Comparison of ENCODE assay signal across 8 mouse cellular contexts in the genomic region with DNA sequence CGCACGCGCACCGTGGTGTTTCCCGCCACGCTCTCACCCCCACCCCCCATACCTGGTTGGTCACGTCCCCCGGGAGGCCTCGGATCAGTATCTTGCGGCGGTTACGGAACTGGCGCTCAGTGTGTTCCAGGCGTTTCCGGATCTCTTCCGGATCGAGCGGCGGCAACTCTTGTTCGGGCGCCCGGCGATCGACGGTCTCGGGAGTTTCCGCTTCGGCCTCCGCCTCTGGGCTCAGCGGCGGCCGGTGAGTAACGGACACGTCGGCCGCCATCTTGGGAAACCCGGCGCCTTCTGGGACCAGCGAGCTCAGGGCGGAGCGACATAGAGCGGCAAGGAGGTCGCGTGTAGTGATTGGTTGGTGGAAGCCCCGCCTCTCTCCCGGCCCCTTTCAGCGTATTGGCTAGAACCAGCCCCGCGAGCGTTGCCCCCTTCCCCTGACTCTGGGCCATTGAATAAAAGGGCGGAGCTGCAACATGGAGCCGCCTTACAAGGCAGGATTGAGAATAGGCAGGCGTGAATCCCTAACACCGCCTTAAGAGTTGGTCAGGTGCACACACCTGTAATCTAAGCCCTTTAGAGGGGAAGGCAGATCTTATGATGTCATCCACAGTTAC. TPM values are rescaled to one million over a fixed set of nuclear protein-coding genes. Genes with fewer than 3 reads are reported as not detected.
DNase-seq lines count a peak whose midpoint lies in the region; ATAC-seq lines count a peak whose summit lies in the region.

A gene (minus strand): TSS at position 291 of the 614 bp plus-strand sequence.
A gene (minus strand): TSS at position 302 of the 614 bp plus-strand sequence.

- H3K27me3 ChIP-seq in heart, embryonic 13.5 days (replicated peaks), result no peaks in the 10 kb centered on the region
- H3K27me3 ChIP-seq in liver, embryonic 12.5 days (replicated peaks), result no peaks in the 10 kb centered on the region
- no peaks in the 10 kb centered on the region for H3K27me3 ChIP-seq in stomach, embryonic 15.5 days (replicated peaks)

- H3K9me3 ChIP-seq in heart, embryonic 13.5 days, result no peaks in the 10 kb centered on the region
- no peaks in the 10 kb centered on the region for H3K9me3 ChIP-seq in liver, embryonic 12.5 days (replicated peaks)
- H3K9me3 ChIP-seq in stomach, embryonic 15.5 days, result no peaks in the 10 kb centered on the region

- under 1% methylated on average over 54 of the region's 54 CpGs for WGBS in heart, embryonic 13.5 days
- under 1% methylated on average over 54 of the region's 54 CpGs for WGBS in liver, embryonic 12.5 days (ENCODE audit: insufficient replicate concordance)
- WGBS in stomach, embryonic 15.5 days, result under 1% methylated on average over 54 of the region's 54 CpGs

- H3K9ac ChIP-seq in heart, embryonic 13.5 days, result peak within 1 kb of the TSS; percentile 93
- peak within 1 kb of the TSS; percentile 83 for H3K9ac ChIP-seq in liver, embryonic 12.5 days
- H3K9ac ChIP-seq in stomach, embryonic 15.5 days, result peak within 1 kb of the TSS; percentile 62

- peak within 1 kb of the TSS; percentile 85 for H3K4me3 ChIP-seq in brown adipose tissue, adult 24 weeks (ENCODE audit: insufficient read depth, low read depth, low read length)
- H3K4me3 ChIP-seq in heart, embryonic 13.5 days, result peak within 1 kb of the TSS; percentile 80
- peak within 1 kb of the TSS; percentile 69 for H3K4me3 ChIP-seq in liver, embryonic 12.5 days
- peak within 1 kb of the TSS; percentile 75 for H3K4me3 ChIP-seq in stomach, embryonic 15.5 days (replicated peaks)

- peak within 1 kb of the TSS; percentile 91 for H3K27ac ChIP-seq in brown adipose tissue, adult 24 weeks (replicated peaks; ENCODE audit: low read depth, low read length)
- peak within 1 kb of the TSS; percentile 94 for H3K27ac ChIP-seq in heart, embryonic 13.5 days (replicated peaks)
- peak within 1 kb of the TSS; percentile 88 for H3K27ac ChIP-seq in liver, embryonic 12.5 days
- peak within 1 kb of the TSS; percentile 92 for H3K27ac ChIP-seq in stomach, embryonic 15.5 days

- peaks cover 6% of the 10 kb centered on the region for H3K4me1 ChIP-seq in brown adipose tissue, adult 24 weeks (ENCODE audit: control insufficient read depth, insufficient read depth, insufficient read length, low read length)
- peaks cover 30% of the 10 kb centered on the region for H3K4me1 ChIP-seq in heart, embryonic 13.5 days
- peaks cover 44% of the 10 kb centered on the region for H3K4me1 ChIP-seq in liver, embryonic 12.5 days
- peaks cover 11% of the 10 kb centered on the region for H3K4me1 ChIP-seq in stomach, embryonic 15.5 days

- DNase-seq in CD4-positive, CD25-positive, alpha-beta regulatory T cell, adult 2 months (ENCODE audit: low read depth, low spot score), result peak; percentile 98
- peak; percentile 72 for DNase-seq in fat pad, adult 2 months (ENCODE audit: extremely low read depth, low read depth, low spot score)
- peak; percentile 99 for DNase-seq in kidney, postnatal 10 days
- DNase-seq in natural killer cell, adult 2 months (ENCODE audit: low spot score in 2 of 2), result peak; percentile 98

- peak within 1 kb of the TSS; percentile 77 for H3K4me2 ChIP-seq in heart, embryonic 13.5 days
- H3K4me2 ChIP-seq in liver, embryonic 12.5 days, result peak within 1 kb of the TSS; percentile 89
- H3K4me2 ChIP-seq in stomach, embryonic 15.5 days, result peak within 1 kb of the TSS; percentile 71

- ATAC-seq in heart, embryonic 13.5 days (ENCODE audit: extremely low read depth, insufficient number of reproducible peaks, low FRiP score, low TSS enrichment), result peak; percentile 97
- ATAC-seq in liver, embryonic 12.5 days, result peak; percentile 99
- peak; percentile 100 for ATAC-seq in stomach, embryonic 15.5 days (ENCODE audit: insufficient read depth, low FRiP score, low read depth)

- H3K36me3 ChIP-seq in heart, embryonic 13.5 days, result peaks cover 38% of the 10 kb centered on the region
- peaks cover 59% of the 10 kb centered on the region for H3K36me3 ChIP-seq in liver, embryonic 12.5 days
- H3K36me3 ChIP-seq in stomach, embryonic 15.5 days, result peaks cover 28% of the 10 kb centered on the region

RNA-seq across cellular contexts. Expression of the first gene that starts in this region (rescaled TPM):
- not detected in 2 replicates for polyA plus RNA-seq in brown adipose tissue, adult 24 weeks (2012; ENCODE audit: insufficient read depth, insufficient read length, missing spikeins)
- polyA plus RNA-seq in heart, embryonic 13.5 days (2015; fragmentation: Nextera tagmentation; extraction: Ambion mirVana), result 1.6 and 1.7 TPM in 2 replicates
- 1.2 and 2.1 TPM in 2 replicates for polyA plus RNA-seq in liver, embryonic 12.5 days (2016; fragmentation: Nextera tagmentation; extraction: Ambion mirVana)
- polyA plus RNA-seq in stomach, embryonic 15.5 days (2015; fragmentation: Nextera tagmentation; extraction: Ambion mirVana), result 1.6 and 1.7 TPM in 2 replicates

RNA-seq across cellular contexts. Expression of the second gene that starts in this region (rescaled TPM):
- 15.5 and 16.4 TPM in 2 replicates for polyA plus RNA-seq in brown adipose tissue, adult 24 weeks (2012; ENCODE audit: insufficient read depth, insufficient read length, missing spikeins)
- polyA plus RNA-seq in heart, embryonic 13.5 days (2015; fragmentation: Nextera tagmentation; extraction: Ambion mirVana), result 45.2 and 47.3 TPM in 2 replicates
- polyA plus RNA-seq in liver, embryonic 12.5 days (2016; fragmentation: Nextera tagmentation; extraction: Ambion mirVana), result 39.8 and 43.8 TPM in 2 replicates
- 48.3 and 60.9 TPM in 2 replicates for polyA plus RNA-seq in stomach, embryonic 15.5 days (2015; fragmentation: Nextera tagmentation; extraction: Ambion mirVana)

Comparison
In these comparisons a context has a peak if more than half of its experiments do, and no peak if none do; other contexts are left out.
1. Peak in every context shown above with its lines: DNase-seq, ATAC-seq, H3K4me3 ChIP-seq and H3K27ac ChIP-seq.